Mouse (Mus musculus) myocyte (in vitro differentiated cells): ENCODE results near the gene Klk7. TPM values are rescaled to one million over a fixed set of nuclear protein-coding genes. Genes with fewer than 3 reads are reported as not detected.

Source experiments
- H3K27me3 ChIP-seq: one replicate; pipeline ENCODE4 v1.6.1; 2011; ENCODE audit not compliant: control insufficient read depth, insufficient read depth, insufficient read length
- H3K36me3 ChIP-seq: one replicate; pipeline ENCODE4 v1.6.1; 2011; ENCODE audit not compliant: control insufficient read depth, insufficient read depth
- H3K4me2 ChIP-seq: one replicate; pipeline ENCODE4 v1.6.1; 2011; ENCODE audit warnings: low read depth, control low read depth
- H3K4me3 ChIP-seq: one replicate; pipeline ENCODE4 v1.5.1; 2011; ENCODE audit warnings: mild to moderate bottlenecking, control low read depth, moderate library complexity
- H3K79me2 ChIP-seq: one replicate; pipeline ENCODE4 v1.6.1; 2011; ENCODE audit not compliant: control insufficient read depth, insufficient read depth
- H3ac ChIP-seq: one replicate; pipeline ENCODE4 v1.6.1; 2011; ENCODE audit not compliant: control insufficient read depth, insufficient read length
- CEBPB ChIP-seq: IDR thresholded peaks from 2 replicates; pipeline ENCODE4 v1.6.1; 2011; ENCODE audit warnings: mild to moderate bottlenecking, moderate library complexity; ENCODE audit not compliant: poor library complexity, insufficient read depth, severe bottlenecking
- E2F4 ChIP-seq: IDR thresholded peaks from one replicate; pipeline ENCODE4 v1.6.1; 2011; ENCODE audit warnings: mild to moderate bottlenecking, control low read depth, moderate library complexity; ENCODE audit not compliant: insufficient read depth
- MAX ChIP-seq: IDR thresholded peaks from one replicate; pipeline ENCODE4 v1.6.1; 2011; ENCODE audit warnings: low read depth, mild to moderate bottlenecking, control low read depth
- MYOD1 ChIP-seq, 3 experiments: IDR thresholded peaks; one replicate each; pipeline ENCODE4 v1.6.1; 2011; ENCODE audit warnings: control low read depth in 2 of 3, low read depth in 2 of 3, mild to moderate bottlenecking in 2 of 3, moderate library complexity in 1 of 3; ENCODE audit not compliant: insufficient read length in 2 of 3, control insufficient read depth in 1 of 3
- MYOG ChIP-seq, 3 experiments: IDR thresholded peaks; one replicate each; pipeline ENCODE4 v1.6.1; 2011; ENCODE audit warnings: control low read depth in 2 of 3, low read depth in 2 of 3, mild to moderate bottlenecking in 2 of 3; ENCODE audit not compliant: insufficient read length in 2 of 3, control insufficient read depth in 1 of 3, insufficient read depth in 1 of 3
- POLR2A ChIP-seq: IDR thresholded peaks from one replicate; pipeline ENCODE4 v1.6.1; 2011; ENCODE audit warnings: low read depth, mild to moderate bottlenecking, control low read depth, moderate library complexity; ENCODE audit not compliant: insufficient read length
- POLR2AphosphoS2 ChIP-seq: IDR thresholded peaks from one replicate; pipeline ENCODE4 v1.6.1; 2011; ENCODE audit warnings: low read depth, control low read depth; ENCODE audit not compliant: insufficient read length
- REST ChIP-seq: IDR thresholded peaks from one replicate; pipeline ENCODE4 v1.6.1; 2011; ENCODE audit warnings: mild to moderate bottlenecking, control low read depth, moderate library complexity; ENCODE audit not compliant: insufficient read depth, insufficient read length
- SRF ChIP-seq: IDR thresholded peaks from one replicate; pipeline ENCODE4 v1.6.1; 2011; ENCODE audit warnings: low read depth; ENCODE audit not compliant: control insufficient read depth, insufficient read length
- TCF12 ChIP-seq: IDR thresholded peaks from one replicate; pipeline ENCODE4 v1.6.1; 2011; ENCODE audit warnings: mild to moderate bottlenecking, control low read depth; ENCODE audit not compliant: poor library complexity, insufficient read depth, severe bottlenecking
- TCF3 ChIP-seq: IDR thresholded peaks from one replicate; pipeline ENCODE4 v1.6.1; 2011; ENCODE audit warnings: low read depth, control low read depth; ENCODE audit not compliant: insufficient read length
- USF1 ChIP-seq: IDR thresholded peaks from one replicate; pipeline ENCODE4 v1.6.1; 2011; ENCODE audit warnings: low read depth, mild to moderate bottlenecking, control low read depth, moderate library complexity
- polyA plus RNA-seq: library from polyadenylated mRNA; unstranded; fragments of >200 nt; fragmentation: generic; extraction: Trizol; gene quantifications from one replicate; pipeline ENCODE4 v1.2.1, GENCODE M21; 2012; ENCODE audit warnings: missing spikeins

The Klk7 gene
- not detected for polyA plus RNA-seq

DNA sequence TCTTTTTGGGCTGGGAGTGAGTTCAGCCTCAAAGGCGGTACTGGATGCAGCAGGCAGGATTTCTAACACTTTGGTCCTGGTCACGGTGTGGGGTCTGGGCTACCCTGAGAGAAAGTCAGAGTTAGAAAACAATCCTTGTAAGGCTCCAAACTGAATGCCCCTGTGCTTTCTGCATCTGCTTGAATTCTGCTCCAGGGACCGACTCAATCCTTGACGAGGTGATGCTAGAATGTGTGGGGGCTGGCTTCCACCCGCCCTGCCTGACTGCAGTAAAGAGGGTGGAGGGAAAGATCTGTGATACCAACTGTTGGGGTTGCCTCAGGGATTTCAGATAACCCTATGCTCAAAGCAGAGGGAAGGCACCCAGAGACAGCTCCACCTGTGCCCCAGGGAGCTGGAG is at the start of gene Klk7:
Gene Klk7, plus strand, starts transcription at position 301 of the 400 bp plus-strand sequence.
- Histone ChIP-seq H3K27me3 (no peaks in the 10 kb centered on the region), H3K4me2 (no peak within 1 kb of the TSS), H3ac (no peak within 1 kb of the TSS), H3K36me3 (no peaks in the 10 kb centered on the region), H3K79me2 (no peaks in the 10 kb centered on the region), H3K4me3 (no peak within 1 kb of the TSS)
- no peak for TF ChIP-seq REST
- TF ChIP-seq MAX = no peak
- no peak for TF ChIP-seq POLR2A
- no peak for TF ChIP-seq POLR2AphosphoS2
- TF ChIP-seq USF1 = no peak
- TF ChIP-seq CEBPB = no peak
- no peak for TF ChIP-seq MYOD1 (IDR thresholded peaks at IDR 0.05; ENCODE audit: control insufficient read depth in 1 of 3, insufficient read length in 2 of 3, low read depth in 2 of 3)
- TF ChIP-seq TCF12 = no peak
- TF ChIP-seq TCF3 = no peak
- no peak for TF ChIP-seq MYOG (IDR thresholded peaks at IDR 0.05; ENCODE audit: control insufficient read depth in 1 of 3, insufficient read depth in 1 of 3, insufficient read length in 2 of 3, low read depth in 2 of 3)
- no peak for TF ChIP-seq SRF
- TF ChIP-seq E2F4 = no peak

DNA sequence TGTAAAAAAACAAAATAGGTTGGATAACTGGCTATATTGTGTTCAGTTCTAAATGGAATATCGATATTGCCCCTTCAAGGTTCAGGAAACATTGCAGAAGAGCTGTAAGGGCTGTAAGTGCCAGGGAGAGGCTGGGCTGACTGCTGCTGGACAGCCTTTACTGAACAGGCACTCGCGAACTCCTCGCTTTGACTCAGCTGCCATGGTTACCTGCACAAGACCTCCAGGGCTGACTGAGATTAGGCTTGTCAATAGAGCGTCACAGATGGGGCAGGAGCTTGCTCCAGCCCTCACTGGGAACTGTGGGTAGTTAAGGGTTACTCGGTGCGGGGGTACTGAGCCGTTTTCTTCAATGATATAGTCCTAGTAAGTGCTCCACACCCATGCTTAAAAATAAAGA is 44.6 kb upstream of the Klk7 start:
- no peaks in the 10 kb centered on the region for H3K79me2 ChIP-seq
- no peak for TF ChIP-seq MYOG (IDR thresholded peaks at IDR 0.05; ENCODE audit: control insufficient read depth in 1 of 3, insufficient read depth in 1 of 3, insufficient read length in 2 of 3, low read depth in 2 of 3)
- TF ChIP-seq TCF3 = no peak
- no peak for TF ChIP-seq POLR2A
- TF ChIP-seq CEBPB = no peak
- TF ChIP-seq REST = no peak
- no peak for TF ChIP-seq MAX
- TF ChIP-seq TCF12 = no peak
- no peak for TF ChIP-seq USF1
- no peak for TF ChIP-seq POLR2AphosphoS2
- TF ChIP-seq MYOD1 (IDR thresholded peaks at IDR 0.05; ENCODE audit: control insufficient read depth in 1 of 3, insufficient read length in 2 of 3, low read depth in 2 of 3) = no peak
- no peak for TF ChIP-seq E2F4
- TF ChIP-seq SRF = no peak

DNA sequence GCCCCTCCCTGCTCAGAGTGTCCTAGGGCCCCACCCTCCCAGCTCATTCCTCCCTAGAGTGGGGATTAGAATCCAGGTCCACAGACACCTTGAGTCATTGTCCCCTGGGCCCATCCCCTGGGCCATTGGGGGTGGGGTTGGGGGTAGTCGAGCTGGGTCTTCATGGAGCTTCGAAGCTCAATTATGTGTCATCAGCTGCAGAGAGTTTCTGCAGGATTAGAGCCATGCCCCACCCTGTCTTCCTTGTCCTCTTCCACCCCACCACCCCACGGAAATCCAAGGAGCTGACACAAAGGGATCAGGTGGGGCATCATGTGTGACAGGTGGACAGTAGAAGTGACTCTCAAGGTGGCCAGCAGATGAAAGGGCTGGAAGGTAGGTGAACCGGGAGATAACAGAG is 42.5 kb upstream of the Klk7 start, which contains the start of gene Klk12:
Gene Klk12, plus strand, starts transcription at position 301 of the 400 bp plus-strand sequence.
- H3K4me2 ChIP-seq = no peak within 1 kb of the TSS
- no peak within 1 kb of the TSS for H3ac ChIP-seq
- no peaks in the 10 kb centered on the region for H3K27me3 ChIP-seq
- no peaks in the 10 kb centered on the region for H3K36me3 ChIP-seq
- no peak within 1 kb of the TSS for H3K4me3 ChIP-seq
- no peaks in the 10 kb centered on the region for H3K79me2 ChIP-seq
- TF ChIP-seq MYOG (IDR thresholded peaks at IDR 0.05; ENCODE audit: control insufficient read depth in 1 of 3, insufficient read depth in 1 of 3, insufficient read length in 2 of 3, low read depth in 2 of 3) (no peak), MAX (no peak), SRF (no peak), CEBPB (no peak), REST (no peak), E2F4 (no peak), POLR2AphosphoS2 (no peak), TCF3 (no peak), POLR2A (no peak), MYOD1 (IDR thresholded peaks at IDR 0.05; ENCODE audit: control insufficient read depth in 1 of 3, insufficient read length in 2 of 3, low read depth in 2 of 3) (no peak), TCF12 (no peak), USF1 (no peak)

More for the DNA sequence above, 44.6 kb upstream of the Klk7 start:
- Histone ChIP-seq H3K4me3 (no peak overlapping the region), H3ac (no peak overlapping the region), H3K4me2 (no peak overlapping the region), H3K27me3 (no peaks in the 10 kb centered on the region), H3K36me3 (no peaks in the 10 kb centered on the region)

DNA sequence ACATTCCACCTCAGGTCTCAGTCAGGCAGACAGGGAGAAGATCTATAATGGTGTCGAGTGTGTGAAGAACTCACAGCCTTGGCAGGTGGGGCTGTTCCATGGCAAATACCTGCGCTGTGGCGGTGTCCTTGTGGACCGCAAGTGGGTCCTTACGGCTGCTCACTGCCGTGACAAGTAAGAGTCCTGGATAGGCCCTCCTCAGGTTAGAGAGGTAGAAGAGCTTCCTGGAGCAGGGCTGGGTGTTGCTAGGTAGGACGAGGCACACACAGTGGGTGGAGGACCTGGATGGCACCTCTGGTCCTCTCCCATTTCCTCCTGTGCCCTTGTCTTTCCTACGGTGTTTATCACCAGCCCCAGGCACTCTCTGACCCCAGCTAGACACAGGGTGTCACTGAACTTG is 41.5 kb upstream of the Klk7 start:
- TF ChIP-seq USF1 = no peak
- no peak for TF ChIP-seq MAX
- no peak for TF ChIP-seq POLR2A
- TF ChIP-seq MYOG (IDR thresholded peaks at IDR 0.05; ENCODE audit: control insufficient read depth in 1 of 3, insufficient read depth in 1 of 3, insufficient read length in 2 of 3, low read depth in 2 of 3) = no peak
- TF ChIP-seq POLR2AphosphoS2 = no peak
- TF ChIP-seq TCF3 = no peak
- no peak for TF ChIP-seq TCF12
- TF ChIP-seq E2F4 = no peak
- TF ChIP-seq MYOD1 (IDR thresholded peaks at IDR 0.05; ENCODE audit: control insufficient read depth in 1 of 3, insufficient read length in 2 of 3, low read depth in 2 of 3) = no peak
- no peak for TF ChIP-seq CEBPB
- no peak for TF ChIP-seq SRF
- no peak for TF ChIP-seq REST
- no peak overlapping the region for H3K4me3 ChIP-seq
- H3ac ChIP-seq = no peak overlapping the region
- H3K4me2 ChIP-seq = no peak overlapping the region
- H3K27me3 ChIP-seq = no peaks in the 10 kb centered on the region
- no peaks in the 10 kb centered on the region for H3K36me3 ChIP-seq
- H3K79me2 ChIP-seq = no peaks in the 10 kb centered on the region

DNA sequence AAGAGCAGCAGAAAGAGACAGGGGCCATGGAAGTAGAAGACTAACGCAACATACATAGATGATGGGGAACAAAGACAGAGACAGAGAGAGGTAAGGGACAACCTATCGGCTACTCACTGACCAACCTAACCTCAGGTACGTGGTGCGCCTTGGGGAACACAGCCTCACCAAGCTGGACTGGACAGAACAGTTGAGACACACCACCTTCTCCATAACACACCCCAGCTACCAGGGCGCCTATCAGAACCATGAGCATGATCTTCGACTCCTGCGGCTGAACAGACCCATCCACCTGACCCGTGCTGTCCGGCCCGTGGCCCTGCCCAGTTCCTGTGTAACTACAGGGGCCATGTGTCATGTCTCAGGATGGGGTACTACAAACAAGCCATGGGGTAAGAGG is 40.4 kb upstream of the Klk7 start:
- H3K4me3 ChIP-seq = no peak overlapping the region
- no peak overlapping the region for H3ac ChIP-seq
- no peak for TF ChIP-seq USF1
- no peak for TF ChIP-seq REST
- TF ChIP-seq E2F4 = no peak
- TF ChIP-seq CEBPB = no peak
- TF ChIP-seq MAX = no peak
- no peak for TF ChIP-seq POLR2A
- TF ChIP-seq MYOG (IDR thresholded peaks at IDR 0.05; ENCODE audit: control insufficient read depth in 1 of 3, insufficient read depth in 1 of 3, insufficient read length in 2 of 3, low read depth in 2 of 3) = no peak
- TF ChIP-seq MYOD1 (IDR thresholded peaks at IDR 0.05; ENCODE audit: control insufficient read depth in 1 of 3, insufficient read length in 2 of 3, low read depth in 2 of 3) = no peak
- TF ChIP-seq TCF12 = no peak
- no peak for TF ChIP-seq POLR2AphosphoS2
- TF ChIP-seq SRF = no peak
- TF ChIP-seq TCF3 = no peak
- no peaks in the 10 kb centered on the region for H3K79me2 ChIP-seq
- H3K27me3 ChIP-seq = no peaks in the 10 kb centered on the region
- no peaks in the 10 kb centered on the region for H3K36me3 ChIP-seq
- no peak overlapping the region for H3K4me2 ChIP-seq
